Mouse (Mus musculus): ENCODE measurements at regions not wholly inside any gene's neighbourhood (a gene's known extent, or its start where the extent isn't known, plus 50 kb on each side); places are given as distances from the start of the nearest gene placed in this dataset.

GRCm38 (mm10) chr3:139922267-139922666 is 716.8 kb downstream of the Stpg2 start:
- Histone ChIP-seq H3K4me3 (no peak overlapping the region), H3K36me3 (ENCODE audit: control insufficient read depth, insufficient read depth) (no peaks in the 10 kb centered on the region), H3K4me2 (ENCODE audit: low read depth) (no peak overlapping the region), H3K79me2 (ENCODE audit: control insufficient read depth, insufficient read depth) (no peaks in the 10 kb centered on the region), H3K27me3 (ENCODE audit: control insufficient read depth, insufficient read depth, insufficient read length) (no peaks in the 10 kb centered on the region), H3ac (ENCODE audit: control insufficient read depth, insufficient read length) (no peak overlapping the region)
- TF ChIP-seq CEBPB (IDR thresholded peaks at IDR 0.05; ENCODE audit: insufficient read depth, poor library complexity, severe bottlenecking) (no peak), MYOD1 (IDR thresholded peaks at IDR 0.05; ENCODE audit: control insufficient read depth in 1 of 3, insufficient read length in 2 of 3, low read depth in 2 of 3) (no peak), POLR2AphosphoS2 (IDR thresholded peaks at IDR 0.05; ENCODE audit: insufficient read length, low read depth) (no peak), MYOG (IDR thresholded peaks at IDR 0.05; ENCODE audit: control insufficient read depth in 1 of 3, insufficient read depth in 1 of 3, insufficient read length in 2 of 3, low read depth in 2 of 3) (no peak), MAX (IDR thresholded peaks at IDR 0.05; ENCODE audit: low read depth) (no peak), REST (IDR thresholded peaks at IDR 0.05; ENCODE audit: insufficient read depth, insufficient read length) (no peak), TCF12 (IDR thresholded peaks at IDR 0.05; ENCODE audit: insufficient read depth, poor library complexity, severe bottlenecking) (no peak), TCF3 (IDR thresholded peaks at IDR 0.05; ENCODE audit: insufficient read length, low read depth) (no peak), USF1 (IDR thresholded peaks at IDR 0.05; ENCODE audit: low read depth) (no peak), SRF (IDR thresholded peaks at IDR 0.05; ENCODE audit: control insufficient read depth, insufficient read length, low read depth) (no peak), POLR2A (IDR thresholded peaks at IDR 0.05; ENCODE audit: insufficient read length, low read depth) (no peak), E2F4 (IDR thresholded peaks at IDR 0.05; ENCODE audit: insufficient read depth) (no peak)

- H3K4me3 ChIP-seq, result no peak overlapping the region
- H3K4me2 ChIP-seq (ENCODE audit: low read depth), result no peak overlapping the region
- H3K27me3 ChIP-seq (ENCODE audit: control insufficient read depth, insufficient read depth, insufficient read length), result no peaks in the 10 kb centered on the region
- H3ac ChIP-seq (ENCODE audit: control insufficient read depth, insufficient read length), result no peak overlapping the region
- no peaks in the 10 kb centered on the region for H3K36me3 ChIP-seq (ENCODE audit: control insufficient read depth, insufficient read depth)
- TF ChIP-seq MAX (IDR thresholded peaks at IDR 0.05; ENCODE audit: low read depth), result no peak
- no peak for TF ChIP-seq TCF12 (IDR thresholded peaks at IDR 0.05; ENCODE audit: insufficient read depth, poor library complexity, severe bottlenecking)
- TF ChIP-seq MYOD1 (IDR thresholded peaks at IDR 0.05; ENCODE audit: control insufficient read depth in 1 of 3, insufficient read length in 2 of 3, low read depth in 2 of 3), result no peak
- TF ChIP-seq REST (IDR thresholded peaks at IDR 0.05; ENCODE audit: insufficient read depth, insufficient read length), result no peak
- TF ChIP-seq POLR2AphosphoS2 (IDR thresholded peaks at IDR 0.05; ENCODE audit: insufficient read length, low read depth), result no peak
- TF ChIP-seq USF1 (IDR thresholded peaks at IDR 0.05; ENCODE audit: low read depth), result no peak
- TF ChIP-seq MYOG (IDR thresholded peaks at IDR 0.05; ENCODE audit: control insufficient read depth in 1 of 3, insufficient read depth in 1 of 3, insufficient read length in 2 of 3, low read depth in 2 of 3), result no peak
- no peak for TF ChIP-seq POLR2A (IDR thresholded peaks at IDR 0.05; ENCODE audit: insufficient read length, low read depth)
- TF ChIP-seq CEBPB (IDR thresholded peaks at IDR 0.05; ENCODE audit: insufficient read depth, poor library complexity, severe bottlenecking), result no peak
- TF ChIP-seq SRF (IDR thresholded peaks at IDR 0.05; ENCODE audit: control insufficient read depth, insufficient read length, low read depth), result no peak
- TF ChIP-seq TCF3 (IDR thresholded peaks at IDR 0.05; ENCODE audit: insufficient read length, low read depth), result no peak
- no peak for TF ChIP-seq E2F4 (IDR thresholded peaks at IDR 0.05; ENCODE audit: insufficient read depth)
- H3K79me2 ChIP-seq (ENCODE audit: control insufficient read depth, insufficient read depth), result no peaks in the 10 kb centered on the region
Measured at GRCm38 (mm10) chr3:139933039-139933438, 727.5 kb downstream of the Stpg2 start.

GRCm38 (mm10) chr3:139946209-139946608 is 740.7 kb downstream of the Stpg2 start:
- Histone ChIP-seq H3K79me2 (ENCODE audit: control insufficient read depth, insufficient read depth) (no peaks in the 10 kb centered on the region), H3K27me3 (ENCODE audit: control insufficient read depth, insufficient read depth, insufficient read length) (no peaks in the 10 kb centered on the region), H3K36me3 (ENCODE audit: control insufficient read depth, insufficient read depth) (no peaks in the 10 kb centered on the region), H3K4me2 (ENCODE audit: low read depth) (no peak overlapping the region), H3K4me3 (no peak overlapping the region), H3ac (ENCODE audit: control insufficient read depth, insufficient read length) (no peak overlapping the region)
- no peak for TF ChIP-seq CEBPB (IDR thresholded peaks at IDR 0.05; ENCODE audit: insufficient read depth, poor library complexity, severe bottlenecking)
- no peak for TF ChIP-seq MYOD1 (IDR thresholded peaks at IDR 0.05; ENCODE audit: control insufficient read depth in 1 of 3, insufficient read length in 2 of 3, low read depth in 2 of 3)
- TF ChIP-seq POLR2AphosphoS2 (IDR thresholded peaks at IDR 0.05; ENCODE audit: insufficient read length, low read depth), result no peak

- Histone ChIP-seq H3K79me2 (ENCODE audit: control insufficient read depth, insufficient read depth) (no peaks in the 10 kb centered on the region), H3K4me2 (ENCODE audit: low read depth) (no peak overlapping the region), H3ac (ENCODE audit: control insufficient read depth, insufficient read length) (no peak overlapping the region), H3K36me3 (ENCODE audit: control insufficient read depth, insufficient read depth) (no peaks in the 10 kb centered on the region), H3K4me3 (no peak overlapping the region), H3K27me3 (ENCODE audit: control insufficient read depth, insufficient read depth, insufficient read length) (no peaks in the 10 kb centered on the region)
- TF ChIP-seq POLR2AphosphoS2 (IDR thresholded peaks at IDR 0.05; ENCODE audit: insufficient read length, low read depth) (no peak), MYOD1 (IDR thresholded peaks at IDR 0.05; ENCODE audit: control insufficient read depth in 1 of 3, insufficient read length in 2 of 3, low read depth in 2 of 3) (no peak), CEBPB (IDR thresholded peaks at IDR 0.05; ENCODE audit: insufficient read depth, poor library complexity, severe bottlenecking) (no peak), USF1 (IDR thresholded peaks at IDR 0.05; ENCODE audit: low read depth) (no peak), POLR2A (IDR thresholded peaks at IDR 0.05; ENCODE audit: insufficient read length, low read depth) (no peak), MAX (IDR thresholded peaks at IDR 0.05; ENCODE audit: low read depth) (no peak), TCF12 (IDR thresholded peaks at IDR 0.05; ENCODE audit: insufficient read depth, poor library complexity, severe bottlenecking) (no peak), TCF3 (IDR thresholded peaks at IDR 0.05; ENCODE audit: insufficient read length, low read depth) (no peak), SRF (IDR thresholded peaks at IDR 0.05; ENCODE audit: control insufficient read depth, insufficient read length, low read depth) (no peak), REST (IDR thresholded peaks at IDR 0.05; ENCODE audit: insufficient read depth, insufficient read length) (no peak), MYOG (IDR thresholded peaks at IDR 0.05; ENCODE audit: control insufficient read depth in 1 of 3, insufficient read depth in 1 of 3, insufficient read length in 2 of 3, low read depth in 2 of 3) (no peak), E2F4 (IDR thresholded peaks at IDR 0.05; ENCODE audit: insufficient read depth) (no peak)
Measured at GRCm38 (mm10) chr3:139947247-139947646, 741.8 kb downstream of the Stpg2 start.

GRCm38 (mm10) chr3:139949096-139949495 is 743.6 kb downstream of the Stpg2 start:
- H3K79me2 ChIP-seq (ENCODE audit: control insufficient read depth, insufficient read depth), result no peaks in the 10 kb centered on the region
- no peak overlapping the region for H3ac ChIP-seq (ENCODE audit: control insufficient read depth, insufficient read length)
- no peak overlapping the region for H3K4me3 ChIP-seq
- H3K4me2 ChIP-seq (ENCODE audit: low read depth), result no peak overlapping the region
- TF ChIP-seq TCF3 (IDR thresholded peaks at IDR 0.05; ENCODE audit: insufficient read length, low read depth) (no peak), USF1 (IDR thresholded peaks at IDR 0.05; ENCODE audit: low read depth) (no peak), REST (IDR thresholded peaks at IDR 0.05; ENCODE audit: insufficient read depth, insufficient read length) (no peak), POLR2A (IDR thresholded peaks at IDR 0.05; ENCODE audit: insufficient read length, low read depth) (no peak), MYOG (IDR thresholded peaks at IDR 0.05; ENCODE audit: control insufficient read depth in 1 of 3, insufficient read depth in 1 of 3, insufficient read length in 2 of 3, low read depth in 2 of 3) (no peak), CEBPB (IDR thresholded peaks at IDR 0.05; ENCODE audit: insufficient read depth, poor library complexity, severe bottlenecking) (no peak), POLR2AphosphoS2 (IDR thresholded peaks at IDR 0.05; ENCODE audit: insufficient read length, low read depth) (no peak), TCF12 (IDR thresholded peaks at IDR 0.05; ENCODE audit: insufficient read depth, poor library complexity, severe bottlenecking) (no peak), SRF (IDR thresholded peaks at IDR 0.05; ENCODE audit: control insufficient read depth, insufficient read length, low read depth) (no peak), MYOD1 (IDR thresholded peaks at IDR 0.05; ENCODE audit: control insufficient read depth in 1 of 3, insufficient read length in 2 of 3, low read depth in 2 of 3) (no peak), MAX (IDR thresholded peaks at IDR 0.05; ENCODE audit: low read depth) (no peak)
- H3K27me3 ChIP-seq (ENCODE audit: control insufficient read depth, insufficient read depth, insufficient read length), result no peaks in the 10 kb centered on the region
- no peaks in the 10 kb centered on the region for H3K36me3 ChIP-seq (ENCODE audit: control insufficient read depth, insufficient read depth)
